Mouse (Mus musculus) NIH3T3 (cell line): ENCODE measurements at regions not wholly inside any gene's neighbourhood (a gene's known extent, or its start where the extent isn't known, plus 50 kb on each side); places are given as distances from the start of the nearest gene placed in this dataset.
"Not testable (repeated sequence)": the region's sequence is repeated elsewhere in the genome, so short reads cannot be mapped to it uniquely, and the experiment has no call there.

Source experiments
- DNase-seq: peaks from one replicate; pipeline ENCODE4 v3.0.0-alpha.2; 2012; ENCODE audit warnings: low read depth

DNA sequence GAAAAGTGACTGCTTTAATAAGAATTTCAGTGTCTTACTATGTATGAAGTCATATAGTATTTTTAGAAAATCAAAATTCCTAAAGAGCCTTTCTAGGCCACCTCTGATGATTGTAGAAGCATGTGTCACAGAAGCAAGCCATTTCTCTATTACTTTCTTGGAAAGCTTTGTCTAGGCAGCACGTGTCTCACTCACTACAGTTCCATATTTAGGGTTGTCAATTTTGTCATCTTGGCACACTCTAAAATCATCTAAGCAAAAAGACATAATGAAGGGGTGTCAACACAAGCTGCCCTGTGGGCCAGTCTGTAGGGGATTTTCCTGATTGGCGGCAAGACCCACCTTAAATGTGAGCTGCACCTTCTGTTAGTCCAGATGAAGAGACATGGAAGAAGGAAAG is 723.1 kb upstream of the Brinp1 start:
- DNase-seq, result no peak

DNA sequence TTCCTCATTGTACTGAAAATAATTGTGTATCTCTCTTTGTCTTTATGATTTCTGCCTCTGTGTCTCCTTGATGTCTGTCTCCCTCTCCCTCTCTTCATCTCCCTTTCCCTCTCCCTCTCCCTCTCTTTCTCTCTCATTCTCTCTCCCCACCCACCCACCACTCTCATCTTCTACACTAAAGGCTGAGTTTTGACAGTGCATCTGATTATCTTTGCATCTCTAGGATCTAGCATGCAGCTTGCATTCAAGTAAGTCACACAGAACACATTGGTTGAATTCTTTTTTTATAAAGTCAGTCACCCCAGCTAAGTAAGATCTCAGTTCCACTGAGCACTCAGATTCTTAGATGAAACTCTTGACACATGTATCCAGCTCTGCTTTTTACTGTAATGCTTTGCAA is 719.3 kb upstream of the Brinp1 start:
- no peak for DNase-seq

DNA sequence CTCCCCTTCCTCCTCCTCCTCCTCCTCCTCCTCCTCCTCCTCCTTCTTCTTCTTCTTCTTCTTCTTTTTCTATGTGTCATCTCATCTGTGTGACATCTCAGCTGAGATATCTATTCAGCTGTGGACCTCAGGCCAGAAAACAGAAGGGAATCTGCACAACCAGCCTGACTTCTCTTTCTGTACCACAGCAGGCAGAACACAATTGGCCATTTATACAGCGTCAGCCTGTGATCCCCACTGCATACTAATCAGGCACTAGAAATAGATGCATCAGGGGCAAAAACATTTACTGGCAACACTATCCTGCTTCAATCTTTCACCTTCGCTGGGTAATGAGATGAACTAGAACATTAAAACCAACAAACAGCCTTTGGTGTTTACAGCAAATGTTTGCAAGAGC is 674.7 kb upstream of the Brinp1 start:
- DNase-seq, result no peak

DNA sequence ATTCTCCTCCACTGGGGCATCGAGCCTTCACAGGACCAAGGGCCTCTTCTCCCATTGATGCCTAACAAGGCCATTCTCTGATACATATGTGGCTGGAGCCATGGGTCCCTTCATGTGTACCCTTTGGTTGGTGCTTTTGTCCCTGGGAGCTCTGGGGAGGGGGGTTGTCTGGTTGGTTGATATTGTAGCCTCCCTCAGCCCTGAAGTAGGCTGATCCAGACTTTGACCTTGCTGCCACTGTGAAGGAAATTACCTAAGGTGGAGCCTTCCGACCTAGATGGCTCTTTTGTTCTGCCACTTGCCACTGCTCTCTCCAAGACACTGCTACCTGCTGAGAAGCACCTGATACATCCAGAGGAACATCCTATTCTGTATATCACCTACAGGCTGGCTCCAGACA is 672.2 kb upstream of the Brinp1 start:
- DNase-seq, result not testable (repeated sequence)

DNA sequence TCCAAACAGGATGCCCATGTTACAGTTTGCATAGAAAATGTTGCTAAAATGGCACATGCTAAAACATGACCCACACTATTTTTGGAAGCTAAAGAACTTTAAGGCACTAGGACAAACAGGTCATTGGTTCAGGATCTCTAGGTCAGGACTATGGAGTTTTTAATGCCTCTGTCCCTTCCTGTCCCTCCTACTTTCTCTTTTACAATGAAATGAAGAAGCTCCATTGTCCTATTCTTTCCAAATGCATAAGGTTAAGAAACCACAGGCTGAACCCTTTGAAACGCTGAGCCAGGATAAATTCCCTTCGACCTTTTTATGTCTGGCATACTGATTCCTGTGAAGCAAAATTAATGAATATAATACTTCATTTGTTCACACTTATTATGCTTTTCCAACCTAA is 671.6 kb upstream of the Brinp1 start:
- no peak for DNase-seq

DNA sequence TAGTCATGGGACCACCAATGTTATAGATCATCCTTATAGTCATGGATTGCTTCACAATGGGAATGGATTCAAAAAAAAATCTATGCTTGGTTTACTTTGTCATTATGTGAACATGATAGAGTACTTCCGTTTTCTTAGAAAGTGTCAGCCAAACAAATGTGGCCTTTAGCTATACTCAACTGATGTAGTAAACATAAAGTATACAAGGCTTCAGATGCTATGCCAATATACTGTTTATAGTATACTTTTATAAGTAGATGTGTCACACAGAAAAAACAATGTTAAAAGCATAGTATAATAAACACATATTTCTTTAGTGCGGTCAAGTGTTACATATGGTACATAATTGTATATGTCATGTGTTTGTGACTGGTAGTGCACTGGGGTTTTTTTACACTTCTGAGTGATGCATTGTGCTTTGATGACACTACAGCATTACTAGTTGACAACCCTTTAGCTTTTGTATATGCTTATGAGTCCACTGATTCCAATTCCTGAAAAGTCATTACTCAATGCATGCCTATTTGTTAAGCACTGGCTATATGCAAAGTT is 666.9 kb upstream of the Brinp1 start:
- DNase-seq, result no peak

DNA sequence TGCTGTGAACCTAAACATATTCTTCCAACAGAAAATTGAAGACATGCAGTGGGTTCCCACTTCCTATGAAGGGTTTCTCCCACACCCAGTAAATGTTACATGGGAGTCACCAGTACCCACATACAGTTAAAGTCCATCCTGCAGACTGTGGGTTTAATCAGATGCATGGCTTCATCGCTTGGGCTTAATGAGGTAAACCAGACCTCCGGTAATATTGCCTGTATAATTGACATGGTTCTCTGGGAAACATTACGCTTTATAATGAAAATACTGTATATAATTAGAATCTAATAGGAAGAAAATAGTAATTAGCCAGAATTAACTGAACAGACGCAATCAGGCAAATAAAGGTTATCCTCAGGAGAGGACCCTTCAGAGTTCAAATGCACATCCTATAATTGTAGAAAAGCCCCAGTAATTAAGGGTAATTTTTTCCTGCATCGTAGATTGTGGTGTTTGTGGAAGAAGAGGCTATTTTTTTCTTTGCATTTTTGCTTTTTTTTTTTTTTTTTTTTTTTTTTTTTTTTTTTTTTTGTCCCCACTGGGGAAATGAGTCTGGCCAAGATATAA is 664.0 kb upstream of the Brinp1 start:
- no peak for DNase-seq

DNA sequence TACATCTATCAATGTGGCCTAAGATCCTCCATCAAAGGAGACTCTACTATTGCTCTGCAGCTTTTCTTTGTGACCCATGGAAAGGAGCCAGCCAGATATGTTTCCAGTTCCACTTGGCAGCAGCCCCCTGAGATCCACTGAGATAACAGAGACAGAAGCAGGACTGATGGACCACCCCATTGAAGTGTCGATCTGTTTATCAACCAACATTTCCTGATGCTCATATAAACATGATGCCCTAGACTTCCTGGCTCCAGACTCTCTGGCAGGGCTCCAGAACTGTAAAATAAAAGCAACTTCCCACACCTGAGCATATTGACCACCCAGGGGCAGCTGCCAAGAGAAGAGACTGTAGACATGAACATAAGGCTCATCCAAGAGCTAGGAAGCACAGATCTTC is 660.7 kb upstream of the Brinp1 start:
- DNase-seq, result no peak

DNA sequence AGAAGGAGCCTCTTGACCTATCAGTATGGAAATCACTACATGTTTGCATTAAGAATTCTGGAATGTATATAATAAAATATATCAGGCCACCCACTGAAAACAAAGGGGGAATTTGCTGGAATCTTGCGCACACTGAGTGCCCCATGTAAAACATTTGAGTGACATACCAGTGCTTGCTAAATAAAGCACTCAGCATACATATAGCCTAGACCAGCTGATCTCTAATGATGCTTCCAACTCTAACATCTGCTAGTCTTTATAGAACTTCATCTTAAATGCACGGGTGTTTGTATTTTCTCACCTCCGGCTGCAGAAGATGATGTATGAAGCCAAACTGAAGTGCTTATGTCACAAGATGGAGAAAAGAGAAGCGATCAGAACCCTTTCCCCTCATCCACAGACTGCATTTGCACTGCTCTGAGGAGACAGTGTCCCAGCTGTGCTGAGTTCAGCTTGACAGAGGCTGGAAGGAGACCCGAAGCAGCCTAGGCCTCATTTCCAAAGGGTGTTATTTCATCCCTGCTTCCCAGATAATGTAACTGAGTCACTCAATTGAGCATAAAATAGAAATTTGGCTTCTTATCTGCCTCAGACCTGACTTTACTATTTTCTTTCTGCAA is 657.6 kb upstream of the Brinp1 start:
- no peak for DNase-seq

DNA sequence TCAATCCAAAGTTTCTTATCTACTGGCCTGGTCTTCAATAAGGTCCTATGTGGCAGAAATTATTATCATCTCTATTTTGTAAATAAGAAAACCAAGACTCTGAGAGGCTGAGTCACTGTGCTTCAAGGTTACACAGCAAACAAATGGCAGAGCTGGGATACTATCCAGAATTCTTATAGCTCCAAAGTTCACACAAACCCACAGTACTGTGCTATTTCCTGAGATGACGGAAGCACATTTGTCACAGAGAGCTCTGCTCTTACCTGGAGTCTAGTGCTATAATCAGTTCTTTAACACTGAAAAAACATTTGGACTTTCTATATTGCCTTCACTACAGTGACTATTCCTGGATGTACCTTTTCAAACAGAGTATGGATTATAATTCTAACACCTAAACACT is 654.7 kb upstream of the Brinp1 start:
- no peak for DNase-seq

DNA sequence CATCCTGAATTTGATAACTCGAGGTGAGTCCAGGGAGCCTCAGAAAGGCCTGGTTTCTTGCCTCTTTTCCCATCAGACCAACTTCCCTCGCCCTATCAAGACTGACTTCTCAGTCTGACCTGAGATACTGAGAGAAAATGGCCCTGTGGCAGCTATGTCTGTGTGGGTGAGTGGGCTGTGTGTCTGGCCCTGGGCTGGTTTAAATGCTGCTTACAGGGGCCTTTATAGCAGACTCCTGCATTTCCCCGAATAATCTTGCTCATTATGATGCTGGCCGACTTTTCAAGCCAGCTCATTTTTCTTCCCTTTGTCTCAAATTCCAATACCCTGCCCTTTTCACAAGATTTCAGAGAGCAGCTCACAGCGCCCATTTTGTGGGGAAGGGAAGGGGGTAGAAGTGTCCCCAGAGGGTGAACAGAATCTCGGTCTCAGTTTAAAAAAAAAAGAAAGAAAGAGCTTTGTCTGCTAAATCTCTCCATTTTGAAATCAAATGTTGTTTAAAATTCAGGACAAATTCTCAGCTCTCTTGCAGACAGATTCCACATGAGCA is 642.9 kb upstream of the Brinp1 start:
- no peak for DNase-seq

DNA sequence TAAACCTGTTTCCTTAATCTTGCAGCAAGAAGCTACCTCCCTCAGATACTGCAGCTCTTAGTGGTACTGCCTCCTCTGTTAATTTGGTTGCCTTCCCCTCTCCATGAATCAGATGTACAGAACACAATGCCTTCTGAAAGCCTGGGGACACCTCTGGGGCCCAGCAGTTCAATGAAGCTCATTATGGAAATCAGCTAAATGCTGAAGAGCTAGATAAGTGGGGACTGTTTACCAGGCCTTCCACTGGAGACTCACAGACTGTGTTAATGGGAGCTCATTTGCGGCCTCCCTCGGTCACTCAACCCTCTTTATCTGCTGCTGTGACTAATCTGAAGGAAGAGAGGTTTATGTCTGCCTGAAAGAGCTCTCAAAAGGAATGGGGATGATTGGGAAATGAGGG is 639.8 kb upstream of the Brinp1 start:
- DNase-seq, result no peak

DNA sequence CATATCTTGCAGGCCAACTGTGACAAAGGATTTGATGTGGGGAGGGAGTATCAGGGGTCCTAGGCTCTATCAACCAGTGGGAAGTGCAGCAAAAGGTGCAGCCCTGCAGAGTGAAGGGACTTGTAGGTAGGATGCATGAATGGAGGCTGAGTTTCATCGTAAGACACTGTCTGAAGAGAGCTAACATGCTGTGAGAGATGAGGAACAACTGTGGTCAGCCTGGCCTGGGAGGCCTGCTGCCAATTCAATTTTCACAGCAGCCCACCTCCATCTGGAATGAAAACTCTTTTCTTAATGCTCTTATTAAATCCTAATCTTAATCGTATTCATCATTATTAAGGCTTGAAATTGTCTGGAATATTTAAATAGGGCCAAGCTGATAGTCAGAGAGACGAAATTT is 622.1 kb upstream of the Brinp1 start:
- no peak for DNase-seq

DNA sequence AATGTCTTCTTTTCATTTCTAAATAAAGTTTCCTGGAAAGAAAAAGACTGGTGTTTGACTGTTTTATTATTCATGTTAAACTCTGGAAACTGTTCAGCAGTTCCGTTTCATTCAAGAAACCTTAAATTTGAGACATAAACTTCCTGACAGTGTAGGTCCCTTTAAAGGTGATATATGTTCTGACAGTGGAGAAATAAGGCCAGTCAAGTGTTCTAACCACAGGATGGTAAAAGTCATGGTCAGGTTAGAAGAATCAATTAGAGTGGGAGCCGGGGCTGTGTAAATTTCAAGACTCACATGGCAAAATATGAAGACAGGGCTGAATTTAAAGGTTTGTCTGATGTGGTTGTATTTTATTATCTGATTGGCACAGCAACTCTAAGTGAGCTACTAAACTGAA is 593.9 kb upstream of the Brinp1 start:
- DNase-seq, result no peak

DNA sequence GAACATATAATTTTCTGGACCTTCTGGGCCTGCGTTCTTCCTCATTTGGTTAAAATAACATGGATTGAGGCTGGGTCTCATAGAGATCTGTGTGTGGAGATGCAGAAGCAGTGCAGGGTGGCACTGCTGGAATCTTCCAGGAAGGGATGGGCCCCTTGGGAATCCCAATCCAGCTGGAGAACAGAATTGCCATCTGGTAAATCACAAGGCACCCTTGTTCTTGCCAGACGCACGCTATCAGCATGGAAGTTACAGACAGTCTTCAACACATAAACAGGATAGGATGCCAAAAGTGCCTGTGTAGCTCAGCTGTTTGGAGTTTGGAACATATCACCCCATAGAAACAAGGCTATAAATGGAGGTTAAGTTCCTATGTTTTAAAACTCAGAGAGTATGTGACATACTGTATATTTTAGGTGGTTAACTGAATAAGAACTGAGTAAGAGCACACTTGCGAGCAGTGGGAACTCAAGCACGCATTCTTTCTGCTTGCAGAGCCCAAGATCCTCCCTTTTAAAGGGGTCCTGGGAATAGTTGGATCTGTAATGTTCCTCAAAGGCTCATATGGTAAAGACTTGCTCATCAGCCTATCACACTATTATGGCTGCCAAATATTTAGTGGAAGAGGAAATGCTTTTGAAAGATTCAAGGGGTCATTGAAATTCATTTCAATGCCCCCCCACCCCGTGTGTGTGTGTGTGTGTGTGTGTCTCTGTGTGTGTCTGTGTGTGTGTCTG is 584.1 kb upstream of the Brinp1 start:
- no peak for DNase-seq

DNA sequence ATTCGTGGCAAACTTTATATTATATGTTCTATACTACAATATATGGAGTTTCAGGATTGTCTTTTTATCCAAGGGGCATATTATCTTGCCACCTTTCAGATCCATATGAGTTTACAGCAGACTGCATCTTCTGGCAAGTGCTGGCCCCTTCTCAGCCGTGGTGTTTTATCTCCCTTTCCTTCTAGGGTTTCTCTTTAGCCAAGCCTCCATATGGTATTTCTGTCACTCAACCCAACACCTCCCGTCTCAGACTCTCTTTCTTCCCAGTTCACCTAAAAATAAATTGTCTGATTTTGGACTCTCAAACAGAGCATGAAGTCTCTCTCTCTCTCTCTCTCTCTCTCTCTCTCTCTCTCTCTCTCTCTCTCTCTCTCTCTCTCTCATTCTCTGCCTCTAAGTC is 578.9 kb upstream of the Brinp1 start:
- no peak for DNase-seq

DNA sequence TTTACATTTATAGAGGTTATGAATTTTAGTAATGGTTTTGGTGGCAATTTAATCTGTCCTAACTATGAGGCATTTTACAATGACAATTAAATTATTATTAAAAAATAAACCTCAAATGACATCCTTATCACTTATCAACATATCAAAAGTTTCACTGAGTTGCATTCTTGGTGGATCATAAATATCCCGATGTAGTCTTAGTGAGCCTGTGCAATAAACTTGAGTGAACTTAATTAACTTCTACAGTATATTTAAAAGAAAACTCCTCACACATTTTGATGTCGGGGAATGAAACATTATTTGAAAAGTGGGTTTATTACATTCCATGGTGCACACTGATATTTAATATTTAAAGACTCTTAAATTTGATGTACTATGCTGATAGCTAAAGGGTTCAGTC is 568.9 kb upstream of the Brinp1 start:
- no peak for DNase-seq

DNA sequence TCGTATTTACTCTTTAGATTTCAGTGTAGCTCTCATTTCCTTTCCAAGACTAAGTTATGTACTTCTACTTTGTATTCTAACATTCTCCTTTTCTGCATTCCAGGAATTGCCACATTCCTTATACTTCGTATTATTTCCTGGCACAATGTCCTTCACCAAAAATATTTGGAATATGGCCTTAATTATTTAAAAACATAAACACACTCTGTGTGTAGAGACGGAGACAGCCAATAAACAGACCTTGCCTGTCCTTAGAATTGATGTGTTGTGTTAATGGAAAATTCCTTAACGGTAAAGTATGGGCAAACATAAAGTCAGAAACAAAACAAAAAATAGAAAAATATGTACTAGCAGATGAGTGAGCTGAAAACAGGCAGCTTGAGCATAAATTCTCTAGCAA is 554.1 kb upstream of the Brinp1 start:
- no peak for DNase-seq

DNA sequence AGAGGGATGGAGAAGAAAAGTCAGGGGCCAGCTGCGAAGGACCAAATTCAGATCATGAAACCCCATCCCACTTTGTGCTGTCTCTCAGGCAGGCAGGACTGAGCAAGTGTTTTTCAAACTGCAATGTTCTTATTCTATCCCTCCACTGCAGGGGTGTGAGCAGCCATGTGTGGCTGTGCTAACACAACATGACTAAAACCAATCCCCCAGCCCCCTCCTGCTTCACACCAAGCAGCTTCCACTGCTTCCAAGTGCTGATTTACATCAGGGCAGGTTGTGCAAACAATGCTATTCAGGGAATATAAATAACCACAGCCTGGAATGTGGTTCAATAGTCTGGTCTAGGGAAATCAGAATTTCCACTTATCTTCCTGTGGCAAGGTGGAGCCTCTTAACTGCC is 517.0 kb upstream of the Brinp1 start:
- DNase-seq, result no peak

DNA sequence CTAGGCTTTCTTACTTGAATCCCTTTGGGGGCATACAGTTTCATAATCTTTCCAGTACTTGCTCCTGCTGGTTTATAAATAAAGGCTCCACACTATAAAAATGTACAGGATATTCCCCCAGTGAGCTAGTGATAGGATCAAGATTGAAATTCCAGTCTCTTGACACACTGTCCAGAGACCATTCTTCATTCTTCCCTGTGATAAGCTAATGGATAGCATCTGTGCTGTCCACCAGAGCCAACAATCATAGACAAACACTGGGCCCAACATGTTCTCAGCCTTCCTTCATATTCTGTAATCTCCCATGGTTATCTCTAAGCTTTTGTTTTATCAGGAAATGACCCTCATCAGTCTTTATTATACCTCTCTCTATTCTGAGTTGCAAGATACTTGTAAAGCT is 505.8 kb upstream of the Brinp1 start:
- DNase-seq, result no peak

DNA sequence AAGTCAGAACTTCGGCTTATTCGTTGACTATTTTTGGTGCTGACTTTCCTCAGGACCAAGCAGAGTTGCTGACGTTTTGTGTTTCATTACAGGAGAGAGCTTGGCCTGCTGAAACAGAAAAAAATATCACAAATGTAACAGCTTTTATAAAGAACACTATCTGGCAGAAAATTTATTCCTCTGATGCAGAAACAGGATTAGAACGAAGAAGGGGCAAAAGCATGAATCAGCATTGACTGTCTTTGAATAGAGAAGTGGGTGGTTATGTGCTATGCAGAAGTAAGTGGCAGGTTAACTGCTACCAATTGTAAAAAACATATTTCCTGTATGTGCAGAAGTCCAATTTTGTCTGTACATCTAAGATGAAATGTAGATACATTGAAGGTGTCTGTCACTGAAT is 502.2 kb upstream of the Brinp1 start:
- no peak for DNase-seq

DNA sequence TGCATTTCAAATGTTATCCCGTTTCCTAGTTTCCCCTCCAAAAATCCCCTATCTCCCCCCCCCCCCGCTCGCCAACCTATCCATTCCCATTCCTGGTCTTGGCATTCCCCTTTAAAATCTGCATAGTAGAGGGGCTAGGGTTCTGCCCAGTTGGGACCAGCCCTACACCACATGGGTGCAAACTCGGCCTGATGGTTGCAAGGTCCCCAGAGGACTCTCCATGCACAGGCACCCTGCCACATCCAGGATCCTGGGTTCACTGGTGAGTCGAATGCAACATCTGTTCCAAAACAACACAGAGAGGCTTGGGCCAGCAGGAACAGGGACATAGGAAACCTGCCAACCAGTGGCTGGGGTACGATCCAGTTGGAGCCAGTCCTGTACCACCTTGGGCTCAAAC is 492.0 kb upstream of the Brinp1 start:
- no peak for DNase-seq

DNA sequence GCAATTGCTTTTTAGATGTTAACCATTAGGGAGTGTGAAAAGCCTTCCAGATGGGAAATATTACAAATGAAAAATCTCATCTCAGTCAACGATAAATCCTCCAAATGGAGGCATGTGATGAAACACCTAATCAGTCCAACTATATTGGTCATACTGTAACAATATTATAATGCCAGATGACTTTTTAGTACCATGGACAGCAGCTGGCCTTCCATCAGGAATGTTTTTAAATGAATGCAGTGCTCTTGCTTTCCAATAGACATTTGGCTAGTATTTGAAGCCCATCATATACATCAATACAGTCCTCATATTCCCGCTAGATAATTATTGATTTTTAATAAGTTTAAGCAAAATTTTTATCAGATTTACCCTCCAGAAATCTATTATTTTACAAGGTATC is 489.8 kb upstream of the Brinp1 start:
- DNase-seq, result peak; percentile 58
